Mouse (Mus musculus): ENCODE results near the gene Adm2. TPM values are rescaled to one million over a fixed set of nuclear protein-coding genes. Genes with fewer than 3 reads are reported as not detected.

Gene Adm2
- 5.9 TPM for polyA plus RNA-seq (2015; fragmentation: Illumina TruSeq; extraction: RNeasy Lipid Tissue Mini Kit (QIAGEN cat#74804); ENCODE audit: insufficient read depth, low read depth, low replicate concordance)

DNA sequence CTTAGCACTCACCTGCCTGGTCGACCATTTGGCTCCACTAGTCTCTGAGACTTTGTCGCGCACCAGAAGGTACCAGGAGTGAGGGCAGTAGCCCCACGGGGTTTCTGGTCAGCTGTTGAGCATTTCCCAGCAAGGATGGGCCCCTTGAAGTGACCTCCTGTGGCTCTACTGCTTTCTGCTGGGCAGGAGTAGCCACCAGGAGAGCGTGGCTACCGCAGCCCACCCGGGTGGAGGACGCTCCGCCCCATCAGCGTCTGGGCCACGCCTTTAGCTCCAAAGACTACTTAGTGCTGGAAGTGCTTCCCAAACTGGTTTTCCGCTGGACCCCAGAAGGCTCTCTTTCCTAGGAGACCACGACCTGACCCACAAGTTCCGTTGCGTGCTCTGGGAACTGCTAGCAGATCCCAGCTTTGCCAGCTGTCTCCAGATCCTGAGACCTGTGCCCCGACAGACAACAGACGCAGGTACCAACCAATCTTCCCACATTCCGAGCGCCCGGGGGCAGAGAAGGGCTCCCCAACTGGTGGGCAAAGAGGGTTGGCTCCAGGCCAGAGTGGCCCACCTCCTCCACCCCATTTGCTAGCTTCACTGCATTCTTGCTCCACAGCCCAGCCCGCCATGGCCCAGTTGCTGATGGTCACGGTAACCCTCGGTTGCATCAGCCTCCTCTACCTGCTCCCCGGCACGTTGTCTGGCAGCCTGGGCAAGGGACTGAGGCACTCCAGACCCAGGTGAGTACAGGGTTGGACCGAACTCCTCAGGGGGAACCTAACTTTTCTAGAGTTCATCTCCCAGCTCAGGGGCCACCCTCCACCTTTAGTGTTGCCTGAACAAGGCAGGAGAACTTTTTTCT is at the start of gene Adm2:
Gene Adm2, plus strand, starts transcription at position 51 of the 853 bp plus-strand sequence.

DNA sequence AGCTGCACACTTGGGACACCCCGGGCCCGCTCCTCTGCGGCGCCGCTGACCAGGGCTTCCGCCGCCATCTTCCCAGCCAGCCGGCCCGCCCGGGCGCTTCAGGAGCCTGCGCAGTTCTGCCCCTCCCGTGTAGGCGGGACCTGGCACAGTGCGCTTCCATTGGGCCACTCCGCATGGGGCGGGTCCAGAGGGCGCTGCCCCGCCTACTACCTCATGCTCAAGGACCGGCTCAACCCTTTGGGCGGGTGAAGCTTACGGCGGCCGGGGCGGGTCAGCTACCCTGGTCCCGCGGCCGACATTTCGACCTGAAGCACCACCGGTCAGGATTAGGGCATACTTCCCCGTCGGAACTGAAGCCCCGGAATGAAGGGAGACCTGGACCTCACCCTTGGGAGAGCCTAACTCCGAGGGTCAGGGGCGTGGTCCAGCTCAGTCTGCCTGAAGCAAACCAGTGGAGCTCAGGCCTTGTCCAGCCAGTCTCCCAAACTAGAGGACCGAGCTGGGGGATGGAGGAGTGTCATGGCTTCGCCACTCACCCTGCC is 7.3 kb upstream of the Adm2 start, which contains the start of gene Sbf1:
Gene Sbf1, minus strand, starts transcription at position 122 of the 542 bp plus-strand sequence.

DNA sequence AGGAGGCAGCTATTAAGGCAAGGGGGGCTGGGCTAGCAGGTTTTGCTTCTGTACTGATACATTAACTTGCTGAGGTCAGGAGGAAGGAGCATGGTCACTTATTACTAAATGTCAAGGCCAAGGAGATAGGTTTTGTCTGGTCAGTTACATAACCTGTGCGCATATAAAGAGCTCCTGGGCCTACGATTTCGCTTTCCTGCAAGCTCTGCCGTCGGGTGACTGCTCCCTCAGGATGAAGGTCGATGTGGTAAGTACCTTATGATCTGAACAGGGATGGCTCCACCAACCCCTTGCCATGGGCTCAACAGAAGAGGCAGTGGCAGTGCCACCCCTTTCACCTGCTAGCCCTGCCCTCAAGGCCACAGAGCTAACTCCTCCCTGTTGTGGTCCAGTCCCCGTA is 11.8 kb downstream of the Adm2 start, which contains the start of gene Miox:
Gene Miox, plus strand, starts transcription at position 128 of the 400 bp plus-strand sequence.

DNA sequence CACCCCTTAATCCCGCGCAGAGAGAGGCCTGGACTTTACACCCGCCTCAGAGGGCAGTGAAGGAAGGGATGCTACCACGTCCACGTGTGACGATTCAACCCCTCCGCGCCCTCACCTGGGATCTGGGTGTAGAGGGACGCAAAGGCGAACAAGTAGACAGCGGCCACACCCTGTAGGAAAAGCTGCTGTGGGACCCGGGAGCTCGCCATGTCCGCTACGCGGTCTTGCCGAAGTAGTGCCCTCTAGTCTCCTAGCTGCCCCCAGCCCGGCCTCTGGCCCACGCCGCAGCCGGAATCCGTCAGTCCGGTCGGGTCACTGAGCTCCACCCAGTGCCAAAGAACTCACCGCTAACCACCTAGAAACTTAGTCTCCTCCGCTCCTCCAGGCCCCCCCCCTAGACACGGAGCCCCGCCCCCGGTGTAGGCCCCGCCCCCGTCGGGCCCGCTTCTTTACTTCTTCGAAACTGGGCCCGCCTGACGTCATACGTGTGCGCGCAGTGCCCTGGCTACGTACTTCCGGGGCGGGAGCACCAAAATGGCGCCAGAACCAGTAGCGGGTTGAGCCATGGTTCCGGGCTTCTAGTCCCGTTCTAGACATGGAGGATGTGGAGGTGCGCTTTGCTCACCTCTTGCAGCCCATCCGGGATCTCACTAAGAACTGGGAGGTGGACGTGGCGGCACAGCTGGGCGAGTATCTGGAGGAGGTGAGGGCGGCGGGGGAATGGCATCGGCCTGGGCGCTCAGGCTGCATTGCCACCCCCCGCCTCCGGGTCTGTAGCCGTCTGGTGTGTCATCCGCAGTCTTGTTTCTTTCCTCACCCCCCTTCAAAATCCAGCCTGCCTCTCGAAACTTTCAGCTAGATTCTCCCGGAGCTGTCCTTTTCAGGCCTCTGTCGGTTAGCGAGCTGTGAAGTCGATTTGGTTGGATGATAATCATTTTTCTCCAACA is 33.0 kb downstream of the Adm2 start, which contains the start of the genes Lmf2 and Ncaph2:
Gene Lmf2, minus strand, starts transcription at position 419 of the 947 bp plus-strand sequence.
Gene Ncaph2, plus strand, starts transcription at position 479 of the 947 bp plus-strand sequence.

DNA sequence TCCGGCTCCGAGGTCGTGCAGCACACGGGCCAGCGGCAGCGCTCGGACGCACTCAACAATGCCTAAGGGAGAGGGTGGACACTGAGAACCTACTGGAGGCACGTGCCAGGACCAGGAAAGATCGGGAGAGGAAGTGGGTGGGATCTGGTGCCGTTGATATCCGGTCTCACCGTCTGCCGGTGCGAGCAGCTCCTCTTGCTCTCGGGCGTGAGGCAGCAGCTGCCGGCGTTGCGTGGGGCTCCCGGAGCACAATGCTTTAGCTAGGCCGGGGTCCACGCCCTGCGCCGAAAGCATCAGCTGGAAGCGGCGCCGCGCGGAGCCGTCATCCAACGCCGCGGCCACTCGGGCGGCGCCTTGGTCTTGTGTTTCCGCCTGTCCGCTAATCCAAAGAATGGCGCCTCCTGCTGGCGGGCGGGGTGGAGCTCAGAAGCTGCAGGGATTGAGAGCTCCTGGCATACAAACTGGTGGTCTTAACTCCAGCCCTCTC is 51.3 kb downstream of the Adm2 start, which contains the start of gene Sco2:
Gene Sco2, minus strand, starts transcription at position 85 of the 487 bp plus-strand sequence.

Other genes with a start within 250 kb of the Adm2 start
- 72.7 TPM for gene Trabd, start 247.6 kb upstream of the Adm2 start, polyA plus RNA-seq (2015; fragmentation: Illumina TruSeq; extraction: RNeasy Lipid Tissue Mini Kit (QIAGEN cat#74804); ENCODE audit: insufficient read depth, low read depth, low replicate concordance)
- 10.0 TPM for gene Selenoo, start 233.6 kb upstream of the Adm2 start, polyA plus RNA-seq (2015; fragmentation: Illumina TruSeq; extraction: RNeasy Lipid Tissue Mini Kit (QIAGEN cat#74804); ENCODE audit: insufficient read depth, low read depth, low replicate concordance)
- gene Tubgcp6, start 199.6 kb upstream of the Adm2 start, polyA plus RNA-seq (2015; fragmentation: Illumina TruSeq; extraction: RNeasy Lipid Tissue Mini Kit (QIAGEN cat#74804); ENCODE audit: insufficient read depth, low read depth, low replicate concordance) = 4.2 TPM
- 20.9 TPM for gene Hdac10, start 194.0 kb upstream of the Adm2 start, polyA plus RNA-seq (2015; fragmentation: Illumina TruSeq; extraction: RNeasy Lipid Tissue Mini Kit (QIAGEN cat#74804); ENCODE audit: insufficient read depth, low read depth, low replicate concordance)
- 13.8 TPM for gene Mapk12, start 182.0 kb upstream of the Adm2 start, polyA plus RNA-seq (2015; fragmentation: Illumina TruSeq; extraction: RNeasy Lipid Tissue Mini Kit (QIAGEN cat#74804); ENCODE audit: insufficient read depth, low read depth, low replicate concordance)
- 2.7 TPM for gene Mapk11, start 173.1 kb upstream of the Adm2 start, polyA plus RNA-seq (2015; fragmentation: Illumina TruSeq; extraction: RNeasy Lipid Tissue Mini Kit (QIAGEN cat#74804); ENCODE audit: insufficient read depth, low read depth, low replicate concordance)
- 43.0 TPM for gene Plxnb2, start 141.9 kb upstream of the Adm2 start, polyA plus RNA-seq (2015; fragmentation: Illumina TruSeq; extraction: RNeasy Lipid Tissue Mini Kit (QIAGEN cat#74804); ENCODE audit: insufficient read depth, low read depth, low replicate concordance)
- 6.1 TPM for gene Dennd6b, start 126.2 kb upstream of the Adm2 start, polyA plus RNA-seq (2015; fragmentation: Illumina TruSeq; extraction: RNeasy Lipid Tissue Mini Kit (QIAGEN cat#74804); ENCODE audit: insufficient read depth, low read depth, low replicate concordance)
- gene Ppp6r2, start 111.2 kb upstream of the Adm2 start, polyA plus RNA-seq (2015; fragmentation: Illumina TruSeq; extraction: RNeasy Lipid Tissue Mini Kit (QIAGEN cat#74804); ENCODE audit: insufficient read depth, low read depth, low replicate concordance) = 9.9 TPM
- gene Sbf1, start 7.4 kb upstream of the Adm2 start, polyA plus RNA-seq (2015; fragmentation: Illumina TruSeq; extraction: RNeasy Lipid Tissue Mini Kit (QIAGEN cat#74804); ENCODE audit: insufficient read depth, low read depth, low replicate concordance) = 60.0 TPM
- 1.4 TPM for gene Miox, start 11.7 kb downstream of the Adm2 start, polyA plus RNA-seq (2015; fragmentation: Illumina TruSeq; extraction: RNeasy Lipid Tissue Mini Kit (QIAGEN cat#74804); ENCODE audit: insufficient read depth, low read depth, low replicate concordance)
- gene Lmf2, start 32.9 kb downstream of the Adm2 start, polyA plus RNA-seq (2015; fragmentation: Illumina TruSeq; extraction: RNeasy Lipid Tissue Mini Kit (QIAGEN cat#74804); ENCODE audit: insufficient read depth, low read depth, low replicate concordance) = 18.2 TPM
- 17.1 TPM for gene Ncaph2, start 33.0 kb downstream of the Adm2 start, polyA plus RNA-seq (2015; fragmentation: Illumina TruSeq; extraction: RNeasy Lipid Tissue Mini Kit (QIAGEN cat#74804); ENCODE audit: insufficient read depth, low read depth, low replicate concordance)
- 2.7 TPM for gene Sco2, start 51.1 kb downstream of the Adm2 start, polyA plus RNA-seq (2015; fragmentation: Illumina TruSeq; extraction: RNeasy Lipid Tissue Mini Kit (QIAGEN cat#74804); ENCODE audit: insufficient read depth, low read depth, low replicate concordance)
- gene Tymp, start 54.3 kb downstream of the Adm2 start, polyA plus RNA-seq (2015; fragmentation: Illumina TruSeq; extraction: RNeasy Lipid Tissue Mini Kit (QIAGEN cat#74804); ENCODE audit: insufficient read depth, low read depth, low replicate concordance) = not detected
- gene Odf3b, start 56.6 kb downstream of the Adm2 start, polyA plus RNA-seq (2015; fragmentation: Illumina TruSeq; extraction: RNeasy Lipid Tissue Mini Kit (QIAGEN cat#74804); ENCODE audit: insufficient read depth, low read depth, low replicate concordance) = 1.9 TPM
- not detected for gene Klhdc7b, start 62.2 kb downstream of the Adm2 start, polyA plus RNA-seq (2015; fragmentation: Illumina TruSeq; extraction: RNeasy Lipid Tissue Mini Kit (QIAGEN cat#74804); ENCODE audit: insufficient read depth, low read depth, low replicate concordance)
- not detected for gene Syce3, start 87.8 kb downstream of the Adm2 start, polyA plus RNA-seq (2015; fragmentation: Illumina TruSeq; extraction: RNeasy Lipid Tissue Mini Kit (QIAGEN cat#74804); ENCODE audit: insufficient read depth, low read depth, low replicate concordance)
- 2.1 TPM for gene Cpt1b, start 103.1 kb downstream of the Adm2 start, polyA plus RNA-seq (2015; fragmentation: Illumina TruSeq; extraction: RNeasy Lipid Tissue Mini Kit (QIAGEN cat#74804); ENCODE audit: insufficient read depth, low read depth, low replicate concordance)
- gene C730034F03Rik, start 106.9 kb downstream of the Adm2 start, polyA plus RNA-seq (2015; fragmentation: Illumina TruSeq; extraction: RNeasy Lipid Tissue Mini Kit (QIAGEN cat#74804); ENCODE audit: insufficient read depth, low read depth, low replicate concordance) = not detected
- gene Gm44502, start 107.0 kb downstream of the Adm2 start, polyA plus RNA-seq (2015; fragmentation: Illumina TruSeq; extraction: RNeasy Lipid Tissue Mini Kit (QIAGEN cat#74804); ENCODE audit: insufficient read depth, low read depth, low replicate concordance) = 0.54 TPM
- gene Chkb, start 107.2 kb downstream of the Adm2 start, polyA plus RNA-seq (2015; fragmentation: Illumina TruSeq; extraction: RNeasy Lipid Tissue Mini Kit (QIAGEN cat#74804); ENCODE audit: insufficient read depth, low read depth, low replicate concordance) = 86.9 TPM
- 3.7 TPM for gene Mapk8ip2, start 131.2 kb downstream of the Adm2 start, polyA plus RNA-seq (2015; fragmentation: Illumina TruSeq; extraction: RNeasy Lipid Tissue Mini Kit (QIAGEN cat#74804); ENCODE audit: insufficient read depth, low read depth, low replicate concordance)
- gene Arsa, start 154.7 kb downstream of the Adm2 start, polyA plus RNA-seq (2015; fragmentation: Illumina TruSeq; extraction: RNeasy Lipid Tissue Mini Kit (QIAGEN cat#74804); ENCODE audit: insufficient read depth, low read depth, low replicate concordance) = 11.7 TPM
- gene Shank3, start 176.9 kb downstream of the Adm2 start, polyA plus RNA-seq (2015; fragmentation: Illumina TruSeq; extraction: RNeasy Lipid Tissue Mini Kit (QIAGEN cat#74804); ENCODE audit: insufficient read depth, low read depth, low replicate concordance) = 11.1 TPM
- gene Acr, start 245.6 kb downstream of the Adm2 start, polyA plus RNA-seq (2015; fragmentation: Illumina TruSeq; extraction: RNeasy Lipid Tissue Mini Kit (QIAGEN cat#74804); ENCODE audit: insufficient read depth, low read depth, low replicate concordance) = not detected

Data from pancreas, adult 10 weeks (tissue).